Mouse (Mus musculus) lung, adult 2 months (tissue): Measurements from ENCODE around the gene Rasal1. TPM values are rescaled to one million over a fixed set of nuclear protein-coding genes. Genes with fewer than 3 reads are reported as not detected.

Experiments used
- DNase-seq: peaks from one replicate; pipeline ENCODE4 v3.0.0; 2022
- H3K4me1 ChIP-seq: fragments of 200-500 bp; 2 replicates; pipeline ENCODE4 v1.6.1; 2011; ENCODE audit warnings: low read length; ENCODE audit not compliant: control insufficient read depth, insufficient read depth
- H3K4me3 ChIP-seq: fragments of 200-500 bp; replicated peaks from 2 replicates; pipeline ENCODE3; 2011; ENCODE audit warnings: low read depth, mild to moderate bottlenecking, control low read depth, low read length; ENCODE audit errors: extremely low read depth
- CTCF ChIP-seq: fragments of 200-500 bp; IDR thresholded peaks from 2 replicates; pipeline ENCODE4 v1.5.1; 2011; ENCODE audit warnings: mild to moderate bottlenecking, low read length, control low read depth; ENCODE audit not compliant: insufficient read depth
- POLR2A ChIP-seq: fragments of 200-500 bp; IDR thresholded peaks from 2 replicates; pipeline ENCODE4 v1.6.1; 2011; ENCODE audit warnings: low read depth, mild to moderate bottlenecking, control low read depth, low read length, borderline replicate concordance; ENCODE audit errors: extremely low read depth
- WGBS: fragments of 180-500 bp; shearing (Covaris S2); methylation state at CpG from one replicate; pipeline ENCODE4 v1.1.7; 2018; 5-methylcytosine and 5-hydroxymethylcytosine counted together
- polyA plus RNA-seq: library from polyadenylated mRNA; depleted of rRNA; stranded (reverse); fragments of >200 nt; gene quantifications from 2 replicates; pipeline ENCODE4 v1.2.3, GENCODE M21; 2012

The Rasal1 gene
- polyA plus RNA-seq, 1 experiment = 1.6 TPM

- DNase-seq = no peak
- no peak for TF ChIP-seq POLR2A
- no peak for TF ChIP-seq CTCF
- Histone ChIP-seq H3K4me3 (no peak overlapping the region), H3K4me1 (peaks cover 2% of the 10 kb centered on the region; the same call in 1 of the 2 replicates)
- 21% methylated on average over 13 of the region's 13 CpGs for WGBS
Observed at GRCm38 (mm10) chr5:120649938-120650337, 1.3 kb downstream of the Rasal1 start.

GRCm38 (mm10) chr5:120651230-120651629, 2.6 kb downstream of the Rasal1 start:
- WGBS = 54% methylated on average over 5 of the region's 5 CpGs
- peaks cover 2% of the 10 kb centered on the region; the same call in 1 of the 2 replicates for H3K4me1 ChIP-seq

GRCm38 (mm10) chr5:120652915-120653701, 4.5 kb downstream of the Rasal1 start:
- Histone ChIP-seq H3K4me1 (peaks cover 2% of the 10 kb centered on the region; the same call in 1 of the 2 replicates), H3K4me3 (no peak overlapping the region)
- WGBS = 76% methylated on average over 28 of the region's 28 CpGs
- no peak for DNase-seq
- TF ChIP-seq CTCF (no peak), POLR2A (no peak)

More at GRCm38 (mm10) chr5:120651230-120651629, 2.6 kb downstream of the Rasal1 start:
- no peak for DNase-seq
- H3K4me3 ChIP-seq = no peak overlapping the region
- TF ChIP-seq CTCF = no peak
- no peak for TF ChIP-seq POLR2A

GRCm38 (mm10) chr5:120653873-120654272, 5.3 kb downstream of the Rasal1 start:
- 89% methylated on average over 2 of the region's 2 CpGs for WGBS
- H3K4me3 ChIP-seq = no peak overlapping the region
- TF ChIP-seq POLR2A = no peak
- TF ChIP-seq CTCF = no peak

GRCm38 (mm10) chr5:120656281-120656751, 7.7 kb downstream of the Rasal1 start:
- Histone ChIP-seq H3K4me1 (no peaks in the 10 kb centered on the region), H3K4me3 (no peak overlapping the region)
- 67% methylated on average over 12 of the region's 12 CpGs for WGBS
- TF ChIP-seq CTCF = no peak
- no peak for TF ChIP-seq POLR2A
- DNase-seq = no peak

More at GRCm38 (mm10) chr5:120653873-120654272, 5.3 kb downstream of the Rasal1 start:
- no peak for DNase-seq
- H3K4me1 ChIP-seq = peaks cover 2% of the 10 kb centered on the region; the same call in 1 of the 2 replicates

- TF ChIP-seq CTCF (no peak), POLR2A (no peak)
- DNase-seq = no peak
- Histone ChIP-seq H3K4me1 (no peaks in the 10 kb centered on the region), H3K4me3 (no peak overlapping the region)
- 49% methylated on average over 5 of the region's 5 CpGs for WGBS
Observed at GRCm38 (mm10) chr5:120660816-120661215, 12.2 kb downstream of the Rasal1 start.

GRCm38 (mm10) chr5:120664888-120665287, 16.3 kb downstream of the Rasal1 start:
- 46% methylated on average over 2 of the region's 2 CpGs for WGBS
- no peak overlapping the region for H3K4me3 ChIP-seq

GRCm38 (mm10) chr5:120668761-120669160, 20.1 kb downstream of the Rasal1 start:
- WGBS = 69% methylated on average over 7 of the region's 7 CpGs
- no peak for DNase-seq
- no peak for TF ChIP-seq CTCF
- TF ChIP-seq POLR2A = no peak

More at GRCm38 (mm10) chr5:120664888-120665287, 16.3 kb downstream of the Rasal1 start:
- no peak for DNase-seq
- no peaks in the 10 kb centered on the region for H3K4me1 ChIP-seq
- TF ChIP-seq POLR2A = no peak

GRCm38 (mm10) chr5:120670132-120670531, 21.5 kb downstream of the Rasal1 start:
- H3K4me1 ChIP-seq = no peaks in the 10 kb centered on the region
- no peak overlapping the region for H3K4me3 ChIP-seq
- no peak for DNase-seq
- WGBS = 81% methylated on average over 7 of the region's 7 CpGs
- TF ChIP-seq CTCF = no peak
- TF ChIP-seq POLR2A = no peak

More at GRCm38 (mm10) chr5:120668761-120669160, 20.1 kb downstream of the Rasal1 start:
- H3K4me3 ChIP-seq = no peak overlapping the region
- no peaks in the 10 kb centered on the region for H3K4me1 ChIP-seq

- no peaks in the 10 kb centered on the region for H3K4me1 ChIP-seq
- no peak overlapping the region for H3K4me3 ChIP-seq
- no peak for DNase-seq
- TF ChIP-seq POLR2A (no peak), CTCF (no peak)
- WGBS = 76% methylated on average over 3 of the region's 3 CpGs
Observed at GRCm38 (mm10) chr5:120671865-120672264, 23.3 kb downstream of the Rasal1 start.
